Comparison of ENCODE assay signal across 8 mouse cellular contexts in genomic region chr1:180777289-180777659, GRCm38 (mm10). TPM values are rescaled to one million over a fixed set of nuclear protein-coding genes. Genes with fewer than 3 reads are reported as not detected.
A peak's percentile ranks its signal among the peaks of the same experiment; 100 is the strongest.
DNase-seq lines count a peak whose midpoint lies in the region; ATAC-seq and TF ChIP-seq lines count a peak whose summit lies in the region.

No protein-coding gene starts in this region.

- no peak for DNase-seq in embryo, embryonic 10 days (ENCODE audit: low spot score)
- no peak for DNase-seq in layer of hippocampus, postnatal 36 days
- DNase-seq in gastrocnemius, postnatal 36 days, result no peak

- ATAC-seq in erythroblast, adult 5-6 weeks (replicated peaks; ENCODE audit: low FRiP score, poor library complexity, severe bottlenecking), result no peak; the same call in 1 of the 2 replicates
- ATAC-seq in forebrain, embryonic 15.5 days (replicated peaks), result peak; percentile 47
- ATAC-seq in liver, embryonic 16.5 days (ENCODE audit: low read depth), result no peak

- H3K9me3 ChIP-seq in erythroblast, embryonic 14.5 days (ENCODE audit: control insufficient read depth, low read length), result peaks cover 12% of the 10 kb centered on the region
- no peaks in the 10 kb centered on the region for H3K9me3 ChIP-seq in forebrain, embryonic 15.5 days
- peaks cover 4% of the 10 kb centered on the region for H3K9me3 ChIP-seq in liver, embryonic 16.5 days (replicated peaks; ENCODE audit: control insufficient read depth, low read length)

- peak overlapping the region; percentile 74 for H3K4me3 ChIP-seq in erythroblast, embryonic 14.5 days (replicated peaks)
- H3K4me3 ChIP-seq in C2C12 (ENCODE audit: insufficient read depth, poor library complexity, severe bottlenecking), result peak overlapping the region; percentile 43
- peak overlapping the region; percentile 80 for H3K4me3 ChIP-seq in forebrain, embryonic 15.5 days
- H3K4me3 ChIP-seq in liver, embryonic 16.5 days (ENCODE audit: low read depth, low read length), result peak overlapping the region; percentile 72

- no peaks in the 10 kb centered on the region for H3K79me2 ChIP-seq in C2C12 (ENCODE audit: control insufficient read depth, insufficient read depth)

- H3K4me2 ChIP-seq in forebrain, embryonic 15.5 days (replicated peaks), result peak overlapping the region; percentile 97
- peak overlapping the region; percentile 98 for H3K4me2 ChIP-seq in liver, embryonic 16.5 days (ENCODE audit: low read depth, low read length)

- H3K27ac ChIP-seq in forebrain, embryonic 15.5 days (replicated peaks), result peak overlapping the region; percentile 87
- peak overlapping the region; percentile 90 for H3K27ac ChIP-seq in liver, embryonic 16.5 days (ENCODE audit: low read length)

- no peaks in the 10 kb centered on the region for H3K36me3 ChIP-seq in erythroblast, embryonic 14.5 days (ENCODE audit: control insufficient read depth)
- H3K36me3 ChIP-seq in C2C12 (ENCODE audit: control insufficient read depth, insufficient read depth), result no peaks in the 10 kb centered on the region
- H3K36me3 ChIP-seq in forebrain, embryonic 15.5 days, result no peaks in the 10 kb centered on the region
- H3K36me3 ChIP-seq in liver, embryonic 16.5 days (ENCODE audit: control insufficient read depth, insufficient read depth), result no peaks in the 10 kb centered on the region

- peak overlapping the region; percentile 58 for H3ac ChIP-seq in C2C12 (ENCODE audit: control insufficient read depth, insufficient read length, low read depth)

- H3K79me3 ChIP-seq in C2C12 (ENCODE audit: low read depth), result no peaks in the 10 kb centered on the region

- TF ChIP-seq CTCF in C2C12 (IDR thresholded peaks at IDR 0.05; ENCODE audit: control insufficient read depth, insufficient read depth, insufficient read length), result no peak

- peak overlapping the region; percentile 93 for H3K9ac ChIP-seq in forebrain, embryonic 15.5 days (replicated peaks)
- H3K9ac ChIP-seq in liver, embryonic 16.5 days (ENCODE audit: low read depth, low read length), result peak overlapping the region; percentile 76

- H3K27me3 ChIP-seq in erythroblast, embryonic 14.5 days (ENCODE audit: control insufficient read depth), result peaks cover 25% of the 10 kb centered on the region
- H3K27me3 ChIP-seq in C2C12 (ENCODE audit: control insufficient read depth, insufficient read depth, insufficient read length), result no peaks in the 10 kb centered on the region
- H3K27me3 ChIP-seq in forebrain, embryonic 15.5 days, result no peaks in the 10 kb centered on the region
- H3K27me3 ChIP-seq in liver, embryonic 16.5 days (ENCODE audit: control insufficient read depth, insufficient read depth, low read depth, low read length), result no peaks in the 10 kb centered on the region

- peaks cover 28% of the 10 kb centered on the region for H3K4me1 ChIP-seq in erythroblast, embryonic 14.5 days (ENCODE audit: control insufficient read depth)
- H3K4me1 ChIP-seq in forebrain, embryonic 15.5 days, result peaks cover 23% of the 10 kb centered on the region
- peaks cover 16% of the 10 kb centered on the region for H3K4me1 ChIP-seq in liver, embryonic 16.5 days (ENCODE audit: control insufficient read depth, low read depth, low read length)

- intact Hi-C loops in gastrocnemius, postnatal 36 days (cut with DNase I), result loop anchor here (2.0 kb wide), 1 partner anchor 36 kb away; the partner anchor contains the start of gene H3f3a

- 8% methylated on average over 10 of the region's 10 CpGs for WGBS in forebrain, embryonic 15.5 days
- WGBS in liver, embryonic 16.5 days (ENCODE audit: insufficient replicate concordance), result 3% methylated on average over 10 of the region's 10 CpGs

TF ChIP-seq in C2C12, 6 proteins besides CTCF, POLR2A, EP300 and RAD21:
- no peak for TF ChIP-seq MYOD1 (IDR thresholded peaks at IDR 0.05; ENCODE audit: control insufficient read depth, insufficient read length, low read depth)
- TF ChIP-seq MYOG (IDR thresholded peaks at IDR 0.05; ENCODE audit: control insufficient read depth, extremely low read depth, insufficient read length), result no peak
- no peak for TF ChIP-seq CEBPB (IDR thresholded peaks at IDR 0.05; ENCODE audit: low read depth)
- no peak for TF ChIP-seq FOSL1 (IDR thresholded peaks at IDR 0.05; ENCODE audit: insufficient read depth, low read length, poor library complexity, severe bottlenecking)
- no peak for TF ChIP-seq USF1 (IDR thresholded peaks at IDR 0.05; ENCODE audit: low read depth)
- no peak for TF ChIP-seq MAX (IDR thresholded peaks at IDR 0.05)

RNA-seq across cellular contexts. Expression of gene H3f3a, which starts 36.5 kb away (rescaled TPM):
- polyA plus RNA-seq in erythroblast, embryonic 14.5 days (2012), result 610 and 750 TPM in 2 replicates
- total RNA-seq in erythroblast, adult 5-6 weeks (2015; ENCODE audit: low replicate concordance), result 966 and 1,002 TPM in 2 replicates
- total RNA-seq in erythroblast, adult 5-6 weeks (2017; ENCODE audit: low replicate concordance), result 1,471 and 1,473 TPM in 2 replicates
- polyA plus RNA-seq in C2C12 (2012; fragmentation: generic; extraction: Trizol), result 570 TPM
- 3,899 and 4,029 TPM in 2 replicates for polyA plus RNA-seq in forebrain, embryonic 15.5 days (2015; fragmentation: Nextera tagmentation; extraction: Ambion mirVana)
- polyA plus RNA-seq in liver, embryonic 16.5 days (2015; fragmentation: Nextera tagmentation; extraction: Ambion mirVana), result 2,020 and 2,074 TPM in 2 replicates
- total RNA-seq in layer of hippocampus, postnatal 36 days (2021), result 100 to 1,000 TPM; 365 to 366 TPM
- 100 to 1,000 TPM; 303 to 358 TPM for total RNA-seq in gastrocnemius, postnatal 36 days (2021)

RNA-seq across cellular contexts. Expression of gene Acbd3, which starts 51.4 kb away (rescaled TPM):
- polyA plus RNA-seq in erythroblast, embryonic 14.5 days (2012), result 0.23 and 0.27 TPM in 2 replicates
- total RNA-seq in erythroblast, adult 5-6 weeks (2015; ENCODE audit: low replicate concordance), result 7.9 and 9.6 TPM in 2 replicates
- 12.3 and 16.4 TPM in 2 replicates for total RNA-seq in erythroblast, adult 5-6 weeks (2017; ENCODE audit: low replicate concordance)
- 13.2 TPM for polyA plus RNA-seq in C2C12 (2012; fragmentation: generic; extraction: Trizol)
- 20.7 and 23.7 TPM in 2 replicates for polyA plus RNA-seq in forebrain, embryonic 15.5 days (2015; fragmentation: Nextera tagmentation; extraction: Ambion mirVana)
- 8.1 and 8.4 TPM in 2 replicates for polyA plus RNA-seq in liver, embryonic 16.5 days (2015; fragmentation: Nextera tagmentation; extraction: Ambion mirVana)
- total RNA-seq in layer of hippocampus, postnatal 36 days (2021), result 10 to 100 TPM; 34.6 to 35.3 TPM
- 10 to 100 TPM; 10.5 to 11.4 TPM for total RNA-seq in gastrocnemius, postnatal 36 days (2021)
